Mouse (Mus musculus): ENCODE measurements around the gene Iqcb1.

DNA sequence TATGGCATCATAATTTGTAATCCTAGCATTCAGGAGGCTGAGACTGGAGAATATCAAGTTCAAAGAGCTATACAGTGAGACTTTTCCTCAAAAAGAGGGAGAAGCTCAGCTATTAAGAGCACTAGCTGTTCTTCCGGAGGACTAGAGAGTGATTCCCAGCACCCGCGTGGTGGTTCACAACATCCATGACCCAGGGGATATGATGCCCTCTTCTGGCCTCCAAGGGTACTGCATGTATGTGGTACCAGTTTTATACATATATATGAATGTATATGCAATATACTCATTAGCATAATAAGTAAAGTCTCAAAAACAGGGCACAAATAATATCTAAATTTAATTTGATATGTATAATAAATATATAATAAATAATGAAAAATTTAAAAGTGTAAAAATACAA lies 25.8 kb upstream of the Iqcb1 start:
- TF ChIP-seq CTCF (IDR thresholded peaks at IDR 0.05) (peak; percentile 40), EP300 (IDR thresholded peaks at IDR 0.05) (no peak)

All from lung, postnatal 0 days (tissue).